Mouse (Mus musculus): ENCODE measurements around the gene Hibch.
A peak's percentile ranks its signal among the peaks of the same experiment; 100 is the strongest.

Hibch gene

DNA sequence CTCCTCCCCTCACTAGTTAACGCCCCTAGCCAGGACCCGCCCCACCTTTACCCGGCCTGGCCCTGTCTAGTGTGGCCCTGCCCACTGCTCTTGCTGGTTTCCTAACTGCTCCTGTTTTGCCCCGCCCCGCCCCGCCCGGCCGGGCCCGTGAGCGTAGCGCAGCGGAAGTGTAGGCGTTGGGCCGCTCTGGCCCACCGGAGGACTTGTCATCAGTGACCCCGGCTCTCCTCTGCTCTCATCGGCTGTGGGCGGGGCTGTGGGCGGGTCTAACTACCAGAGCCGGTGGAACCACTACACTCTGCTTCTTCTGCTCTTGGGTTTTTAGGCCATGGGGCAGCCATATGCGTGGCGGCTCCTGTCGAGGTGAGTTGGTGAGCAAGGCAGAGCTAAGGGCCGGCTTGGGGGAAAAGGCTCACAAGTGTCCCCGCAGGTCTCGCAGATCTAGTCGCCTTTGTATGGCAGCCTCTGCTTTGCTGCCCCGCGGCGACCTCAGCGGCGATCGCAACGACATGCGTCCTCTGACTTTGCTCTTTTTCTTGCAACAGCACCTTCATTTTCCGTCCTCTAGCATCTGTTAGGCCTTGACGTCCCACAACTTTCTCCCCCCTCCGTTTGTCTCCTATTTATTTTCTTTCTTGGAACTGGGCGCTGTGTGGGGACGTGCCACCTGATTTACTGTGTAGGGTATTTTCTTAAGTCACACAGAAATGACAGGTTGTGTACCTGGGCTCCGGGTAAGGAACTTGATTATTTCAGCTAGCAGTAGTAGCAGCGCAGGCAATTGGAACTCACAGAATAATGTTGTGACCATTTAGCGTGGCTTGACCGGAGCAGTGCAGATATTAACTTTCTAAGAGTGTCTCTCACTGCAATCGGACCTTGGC lies at the start of gene Hibch:
Gene Hibch, plus strand, starts transcription at position 148 of the 884 bp plus-strand sequence.
- peak; percentile 99 for DNase-seq (ENCODE audit: low spot score)

DNA sequence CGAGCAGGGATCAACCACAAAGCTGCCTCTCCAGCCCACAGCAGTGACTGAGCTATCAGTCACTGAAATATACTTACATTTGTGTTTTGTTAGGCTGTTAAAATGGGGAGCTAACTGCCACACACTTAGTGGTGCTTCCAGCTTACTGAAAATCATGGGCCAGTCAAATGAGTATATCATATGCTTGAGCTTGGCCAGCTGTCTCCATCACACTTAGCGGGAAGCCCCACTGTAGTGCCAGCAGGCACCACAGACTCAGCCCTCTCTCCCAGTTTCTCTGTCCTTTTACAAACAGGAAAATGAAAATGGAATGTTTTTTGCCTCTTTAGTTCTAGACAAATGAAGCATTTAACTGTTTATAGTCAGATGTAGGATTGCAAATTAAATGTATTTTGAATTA lies 48.8 kb upstream of the Hibch start:
- no peak for DNase-seq (ENCODE audit: low spot score)

DNA sequence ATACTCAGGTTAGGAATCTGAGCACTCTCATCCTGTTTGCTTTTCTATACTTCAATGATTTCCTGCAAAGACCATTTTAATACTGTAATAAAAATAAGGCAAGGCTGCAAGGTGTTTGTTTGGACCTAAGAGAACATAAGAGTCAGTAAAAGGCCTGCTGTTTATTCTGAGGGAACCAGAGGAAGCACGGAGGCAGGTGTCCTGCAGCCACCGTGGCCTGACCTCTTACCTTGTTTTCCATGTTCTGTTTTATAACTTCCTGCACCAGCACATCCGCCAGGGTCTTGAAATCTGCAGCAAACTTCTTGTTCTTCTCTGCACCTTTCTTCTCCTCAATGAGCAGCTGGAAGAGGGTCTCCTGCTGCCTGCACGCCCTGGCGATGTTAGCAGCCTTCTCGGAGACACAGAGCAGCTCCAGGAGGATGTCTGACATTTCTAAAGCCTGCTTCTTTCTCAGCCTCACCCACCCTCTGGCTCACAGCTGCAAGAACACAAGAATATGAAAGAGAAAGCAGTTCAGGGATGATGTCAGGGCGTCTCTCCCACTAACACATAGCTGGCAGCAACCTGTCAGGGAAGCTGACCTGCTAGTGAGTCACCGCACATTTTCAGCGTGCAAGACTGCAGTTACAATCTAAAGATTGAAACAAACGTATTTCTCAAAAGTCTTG lies 45.5 kb upstream of the Hibch start:
- DNase-seq (ENCODE audit: low spot score) = peak; percentile 40

- no peak for DNase-seq (ENCODE audit: low spot score)
These were observed 45.0 kb upstream of the Hibch start for GRCm38 (mm10) chr1:52799772-52800171.

GRCm38 (mm10) chr1:52800340-52800740 lies 44.4 kb upstream of the Hibch start:
- DNase-seq (ENCODE audit: low spot score) = peak; percentile 69

GRCm38 (mm10) chr1:52801651-52802050 lies 43.1 kb upstream of the Hibch start:
- DNase-seq (ENCODE audit: low spot score) = no peak

DNA sequence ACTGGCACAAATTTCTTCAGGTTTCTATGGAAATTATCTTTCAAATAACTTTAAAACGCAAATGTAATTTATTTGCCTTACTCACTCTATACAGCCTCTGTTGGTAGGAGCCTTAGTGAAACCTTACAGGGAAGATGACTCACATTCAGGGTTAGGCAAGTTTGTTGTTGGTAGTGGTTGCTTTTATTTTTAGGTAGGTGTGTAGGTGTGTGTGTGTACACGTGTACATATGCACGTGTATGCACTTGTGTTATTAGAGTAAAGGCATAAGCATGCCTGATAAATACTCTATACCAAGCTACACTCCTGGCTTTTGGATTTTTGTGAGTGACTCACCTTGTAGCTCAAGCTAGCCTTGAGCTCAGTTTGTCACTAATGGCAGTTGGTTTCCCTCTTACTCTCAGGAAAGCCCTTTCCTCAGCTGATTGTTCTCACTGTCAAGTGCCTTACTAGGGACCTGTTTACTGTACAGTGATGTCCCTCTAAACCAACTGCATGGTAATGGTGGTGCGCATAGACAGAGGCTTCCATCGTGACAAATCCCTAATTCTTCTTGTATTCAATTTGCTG lies 42.2 kb upstream of the Hibch start:
- DNase-seq (ENCODE audit: low spot score) = no peak

GRCm38 (mm10) chr1:52805041-52805440 lies 39.7 kb upstream of the Hibch start:
- DNase-seq (ENCODE audit: low spot score) = no peak

GRCm38 (mm10) chr1:52808456-52808855 lies 36.3 kb upstream of the Hibch start:
- no peak for DNase-seq (ENCODE audit: low spot score)

DNA sequence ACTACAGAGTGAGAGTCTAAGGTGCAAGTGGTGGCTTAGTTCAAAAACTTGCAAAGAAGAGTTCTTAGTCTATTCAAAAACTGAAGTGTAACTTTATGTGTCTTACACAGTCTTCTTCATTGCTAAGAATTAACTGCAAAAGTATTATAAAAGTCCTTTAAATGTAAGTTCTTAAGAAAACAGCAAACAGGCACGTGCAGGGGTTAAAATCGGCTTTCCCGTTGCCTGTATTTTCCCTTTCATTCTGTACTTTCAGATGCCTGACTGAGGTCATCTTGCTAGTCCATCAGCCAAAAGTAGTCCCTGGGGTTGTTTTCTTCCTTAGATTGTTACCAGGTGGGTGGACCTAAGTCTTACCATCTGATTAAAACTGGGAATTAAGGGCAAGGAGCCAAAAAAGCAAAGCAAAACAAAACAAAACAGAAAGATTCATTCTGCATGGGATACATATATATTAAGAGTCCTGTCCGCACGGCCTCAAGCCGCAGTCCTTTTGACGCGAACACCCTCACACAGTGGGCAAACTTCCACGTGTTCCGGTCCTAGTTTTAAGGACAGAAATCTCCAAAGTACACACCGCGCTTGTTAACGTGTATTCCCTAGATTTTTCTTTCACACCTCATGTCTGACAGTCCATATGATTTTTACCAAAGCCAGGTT lies 28.4 kb upstream of the Hibch start:
- DNase-seq (ENCODE audit: low spot score) = peak; percentile 8

- DNase-seq (ENCODE audit: low spot score) = peak; percentile 86
These were observed 27.6 kb upstream of the Hibch start, which contains the start of gene Inpp1 for GRCm38 (mm10) chr1:52816910-52817812. Gene Inpp1 (minus strand): TSS chr1:52817688.

DNA sequence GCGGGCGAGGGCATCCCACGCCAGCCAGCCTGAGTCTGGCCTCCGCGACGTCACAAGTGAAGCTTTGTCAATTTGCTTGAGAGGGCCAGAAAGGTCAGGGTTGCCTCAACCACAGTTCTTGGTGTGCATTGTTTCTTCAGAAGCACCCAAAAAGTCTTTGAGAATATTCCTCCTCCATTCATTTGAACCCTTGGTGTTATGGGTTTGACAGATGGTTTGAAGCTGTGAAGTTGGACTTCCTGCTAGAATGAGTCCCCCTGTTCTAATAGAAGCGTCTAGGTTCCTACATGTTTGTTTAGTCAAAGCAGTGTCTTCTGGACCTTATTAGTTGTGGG lies 26.9 kb upstream of the Hibch start:
- no peak for DNase-seq (ENCODE audit: low spot score)

DNA sequence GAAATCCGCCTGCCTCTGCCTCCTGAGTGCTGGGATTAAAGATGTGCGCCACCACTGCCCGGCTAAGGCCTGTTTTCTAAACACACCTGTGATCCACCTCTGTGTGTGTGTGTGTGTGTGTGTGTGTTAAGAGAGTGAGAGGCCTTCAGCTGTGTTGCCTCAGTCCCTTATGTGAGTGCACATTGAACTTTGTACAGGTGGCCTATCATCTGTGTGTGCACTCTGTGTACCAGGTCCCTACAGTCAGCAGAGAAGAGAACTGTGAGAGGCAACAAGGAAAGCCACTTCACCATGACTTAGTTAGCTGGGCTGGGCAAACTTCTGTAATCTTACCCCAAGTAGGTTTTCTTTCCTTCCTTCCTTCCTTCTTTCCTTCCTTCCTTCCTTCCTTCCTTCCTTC lies 5.6 kb upstream of the Hibch start:
- no peak for DNase-seq (ENCODE audit: low spot score)

DNA sequence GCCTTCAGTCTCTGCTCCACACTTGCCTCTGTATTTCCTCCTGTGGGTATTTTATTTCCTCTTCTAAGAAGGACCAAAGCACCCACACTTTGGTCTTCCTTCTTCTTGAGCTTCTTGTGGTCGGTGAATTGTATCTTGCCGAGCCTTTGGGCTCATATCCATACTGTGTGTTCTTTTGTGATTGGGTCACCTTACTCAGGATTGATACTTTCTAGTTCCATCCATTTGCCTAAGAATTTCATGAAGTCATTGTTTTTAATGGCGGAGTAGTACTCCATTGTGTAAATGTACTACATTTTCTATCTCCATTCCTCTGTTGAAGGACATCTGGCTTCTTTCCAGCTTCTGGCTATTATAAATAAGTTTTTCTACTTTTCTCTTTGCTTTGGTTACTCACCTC lies 375 bp upstream of the Hibch start:
- no peak for DNase-seq (ENCODE audit: low spot score)

DNA sequence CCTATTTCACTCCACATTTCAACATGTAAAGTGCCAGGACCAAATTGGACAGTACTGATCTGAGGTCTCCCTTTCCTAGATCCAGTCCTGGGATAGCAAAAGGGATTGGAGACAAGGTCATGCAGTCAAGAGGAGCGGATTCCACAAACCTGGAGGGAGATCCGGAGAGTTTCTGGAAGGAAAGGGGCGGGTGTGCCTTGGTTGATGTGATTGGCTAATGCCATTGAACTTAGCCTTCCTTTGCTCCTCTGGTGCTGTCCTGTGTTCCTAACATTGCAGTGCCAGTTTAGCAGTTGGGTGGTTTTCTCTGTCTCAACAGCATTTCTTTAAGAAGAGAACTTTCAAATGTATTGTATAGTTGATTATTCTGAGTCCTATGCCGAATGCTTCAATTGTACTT lies 1.8 kb downstream of the Hibch start:
- DNase-seq (ENCODE audit: low spot score) = no peak

- DNase-seq (ENCODE audit: low spot score) = no peak
These were observed 4.7 kb downstream of the Hibch start for GRCm38 (mm10) chr1:52849422-52849821.

DNA sequence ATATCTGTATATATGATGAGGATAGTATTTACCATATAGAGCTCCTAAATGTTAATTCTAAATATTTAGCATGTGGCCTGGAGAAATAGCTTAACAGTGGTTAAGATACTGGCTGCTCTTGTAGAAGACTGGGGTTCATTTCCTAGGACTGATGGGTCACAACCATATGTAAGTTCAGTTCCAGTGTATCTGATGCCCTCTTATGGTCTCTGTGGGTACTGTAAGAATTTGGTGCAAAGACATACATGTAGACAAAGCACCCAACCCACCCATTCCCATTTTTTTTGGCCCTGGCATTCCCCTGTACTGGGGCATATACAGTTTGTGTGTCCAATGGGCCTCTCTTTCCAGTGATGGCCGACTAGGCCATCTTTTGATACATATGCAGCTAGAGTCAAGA lies 9.3 kb downstream of the Hibch start:
- peak; percentile 45 for DNase-seq (ENCODE audit: low spot score)

GRCm38 (mm10) chr1:52855904-52856601 lies 11.3 kb downstream of the Hibch start:
- no peak for DNase-seq (ENCODE audit: low spot score)

DNA sequence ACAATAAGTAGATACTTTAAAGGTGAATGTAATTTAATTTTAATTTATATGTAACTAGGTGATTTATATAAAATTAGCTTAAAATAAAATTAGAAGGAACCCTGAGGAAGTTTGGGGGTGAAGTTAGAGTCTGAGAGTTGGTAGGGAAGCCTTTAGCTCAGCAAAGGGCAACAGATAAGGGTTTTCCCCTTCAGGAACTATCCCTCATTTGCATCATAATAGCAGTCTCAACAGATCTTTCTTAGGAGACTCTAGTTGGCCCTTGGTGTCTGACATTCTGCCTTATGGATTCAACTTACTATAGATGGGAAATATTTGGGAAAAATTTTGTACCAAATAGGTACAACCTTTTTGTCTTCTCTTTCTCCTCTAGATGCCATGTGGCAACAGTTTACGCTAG lies 19.5 kb downstream of the Hibch start:
- DNase-seq (ENCODE audit: low spot score) = no peak

DNA sequence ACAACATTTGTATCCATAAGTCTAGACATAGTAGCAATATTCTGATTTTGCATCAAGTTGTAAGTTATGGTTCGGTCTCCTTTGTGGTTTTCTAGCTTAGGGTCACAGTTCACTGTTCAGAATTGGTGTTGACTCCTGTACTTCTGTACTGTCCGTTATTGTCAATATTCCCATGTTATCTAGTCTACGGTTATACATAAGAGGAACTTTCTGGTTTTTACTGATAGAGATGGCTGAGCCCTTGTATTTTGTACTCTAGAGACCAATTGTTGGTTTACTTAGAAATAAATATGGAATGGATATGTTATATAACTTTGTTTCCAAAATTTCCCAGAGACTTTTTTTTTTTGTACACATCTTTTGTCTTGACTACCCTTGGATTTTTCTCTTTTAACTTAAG lies 21.3 kb downstream of the Hibch start:
- no peak for DNase-seq (ENCODE audit: low spot score)

GRCm38 (mm10) chr1:52867876-52868275 lies 23.1 kb downstream of the Hibch start:
- no peak for DNase-seq (ENCODE audit: low spot score)
